Mouse (Mus musculus) MEL (cell line): ENCODE data around the gene Zbtb46. TPM values are rescaled to one million over a fixed set of nuclear protein-coding genes. Genes with fewer than 3 reads are reported as not detected.

Experiments
- DNase-seq: peaks from one replicate; pipeline ENCODE4 v3.0.0; 2011; ENCODE audit warnings: low read depth, low spot score
- H3K27ac ChIP-seq: 2 replicates; pipeline ENCODE4 v1.5.1; 2012; ENCODE audit warnings: low read depth, mild to moderate bottlenecking, control low read depth, low read length, moderate library complexity; ENCODE audit not compliant: control insufficient read depth
- H3K27me3 ChIP-seq, 2 experiments: fragments of 150-350 bp in 1 of 2; sonication (generic) in 1 of 2; 2 replicates each; pipeline ENCODE4 v1.6.1; 2012; ENCODE audit warnings: low read length in 2 of 2, mild to moderate bottlenecking in 2 of 2, improper control_type of control experiment in 1 of 2, moderate library complexity in 1 of 2; ENCODE audit not compliant: insufficient read depth in 2 of 2, control insufficient read depth in 1 of 2
- H3K36me3 ChIP-seq, 2 experiments: 2 replicates each; pipeline ENCODE4 v1.6.1; 2012 to 2014; ENCODE audit warnings: low read length in 2 of 2, improper control_type of control experiment in 1 of 2, inconsistent platforms in 1 of 2, mild to moderate bottlenecking in 1 of 2; ENCODE audit not compliant: insufficient read depth in 2 of 2, control insufficient read depth in 1 of 2
- H3K4me1 ChIP-seq, 2 experiments: fragments of 150-350 bp in 1 of 2; sonication (generic) in 1 of 2; 2 replicates each; pipeline ENCODE4 v1.6.1; 2012; ENCODE audit warnings: low read length in 2 of 2, improper control_type of control experiment in 1 of 2, mild to moderate bottlenecking in 1 of 2; ENCODE audit not compliant: insufficient read depth in 2 of 2, control insufficient read depth in 1 of 2
- H3K4me3 ChIP-seq, 2 experiments: fragments of 150-350 bp in 1 of 2; sonication (generic) in 1 of 2; 2 replicates each; pipeline ENCODE4 v1.5.1; 2012; ENCODE audit warnings: low read depth in 2 of 2, low read length in 2 of 2, mild to moderate bottlenecking in 2 of 2, moderate library complexity in 2 of 2, control low read depth in 1 of 2, improper control_type of control experiment in 1 of 2; ENCODE audit not compliant: control insufficient read depth in 1 of 2, insufficient read depth in 1 of 2
- H3K79me2 ChIP-seq: 2 replicates; pipeline ENCODE4 v1.6.1; 2012; ENCODE audit warnings: mild to moderate bottlenecking, low read length, moderate library complexity; ENCODE audit not compliant: control insufficient read depth, poor library complexity, insufficient read depth
- H3K9ac ChIP-seq: 2 replicates; pipeline ENCODE4 v1.6.1; 2012; ENCODE audit warnings: low read depth, mild to moderate bottlenecking, control low read depth, low read length, moderate library complexity; ENCODE audit not compliant: control insufficient read depth, poor library complexity, severe bottlenecking
- H3K9me3 ChIP-seq: fragments of 150-350 bp; sonication (generic); replicated peaks from 2 replicates; pipeline ENCODE4 v1.6.1; 2012; ENCODE audit warnings: mild to moderate bottlenecking, low read length, improper control_type of control experiment, moderate library complexity; ENCODE audit not compliant: insufficient read depth
- ELF1 ChIP-seq: IDR thresholded peaks from 2 replicates; pipeline ENCODE4 v1.6.1; 2014; ENCODE audit warnings: low read depth, mild to moderate bottlenecking, inconsistent platforms, low read length, improper control_type of control experiment, moderate library complexity
- EP300 ChIP-seq, 2 experiments: IDR thresholded peaks; 2 replicates each; pipeline ENCODE4 v1.6.1; 2011; ENCODE audit warnings: improper control_type of control experiment in 2 of 2, low read length in 2 of 2, low read depth in 1 of 2, mild to moderate bottlenecking in 1 of 2
- ETS1 ChIP-seq: IDR thresholded peaks from 2 replicates; pipeline ENCODE4 v1.6.1; 2012; ENCODE audit warnings: low read depth, mild to moderate bottlenecking, inconsistent platforms, low read length, improper control_type of control experiment, moderate library complexity
- GABPA ChIP-seq: IDR thresholded peaks from 2 replicates; pipeline ENCODE4 v1.6.1; 2012; ENCODE audit warnings: low read depth, mild to moderate bottlenecking, inconsistent platforms, low read length, improper control_type of control experiment, moderate library complexity
- HCFC1 ChIP-seq: IDR thresholded peaks from 2 replicates; pipeline ENCODE4 v1.6.1; 2012; ENCODE audit warnings: low read depth, mild to moderate bottlenecking, inconsistent platforms, low read length, improper control_type of control experiment, moderate library complexity
- KAT2A ChIP-seq: conservative IDR thresholded peaks from 2 replicates; pipeline ENCODE4 v1.6.1; 2012; ENCODE audit warnings: low read depth, low read length, improper control_type of control experiment, inconsistent platforms
- MAZ ChIP-seq: IDR thresholded peaks from 2 replicates; pipeline ENCODE4 v1.6.1; 2012; ENCODE audit warnings: low read depth, mild to moderate bottlenecking, inconsistent platforms, low read length, improper control_type of control experiment
- MYB ChIP-seq: IDR thresholded peaks from 2 replicates; pipeline ENCODE4 v1.6.1; 2011; ENCODE audit warnings: mild to moderate bottlenecking, low read depth, low read length, improper control_type of control experiment
- NELFE ChIP-seq: IDR thresholded peaks from 2 replicates; pipeline ENCODE4 v1.6.1; 2011; ENCODE audit warnings: low read depth, low read length, improper control_type of control experiment
- POLR2A ChIP-seq, 2 experiments: IDR thresholded peaks; 2 replicates each; pipeline ENCODE4 v1.6.1; 2011 to 2012; ENCODE audit warnings: low read length in 2 of 2, mild to moderate bottlenecking in 2 of 2, control low read depth in 1 of 2, improper control_type of control experiment in 1 of 2, low read depth in 1 of 2, moderate library complexity in 1 of 2; ENCODE audit not compliant: control insufficient read depth in 1 of 2, insufficient read depth in 1 of 2, poor library complexity in 1 of 2
- POLR2AphosphoS5 ChIP-seq: IDR thresholded peaks from 2 replicates; pipeline ENCODE4 v1.6.1; 2012; ENCODE audit warnings: low read depth, borderline replicate concordance, mild to moderate bottlenecking, inconsistent platforms, low read length, moderate library complexity, mixed read lengths
- RAD21 ChIP-seq: IDR thresholded peaks from 2 replicates; pipeline ENCODE4 v1.6.1; 2011; ENCODE audit warnings: mild to moderate bottlenecking, low read depth, low read length, improper control_type of control experiment
- TCF12 ChIP-seq: IDR thresholded peaks from 2 replicates; pipeline ENCODE4 v1.6.1; 2014; ENCODE audit warnings: low read depth, mild to moderate bottlenecking, inconsistent platforms, low read length, improper control_type of control experiment, moderate library complexity
- USF1 ChIP-seq: IDR thresholded peaks from 2 replicates; pipeline ENCODE4 v1.6.1; 2014; ENCODE audit warnings: low read depth, mild to moderate bottlenecking, inconsistent platforms, low read length, improper control_type of control experiment, moderate library complexity
- USF2 ChIP-seq, 2 experiments: IDR thresholded peaks; 2 replicates each; pipeline ENCODE4 v1.6.1; 2011 to 2012; ENCODE audit warnings: improper control_type of control experiment in 2 of 2, low read length in 2 of 2, borderline replicate concordance in 1 of 2, inconsistent platforms in 1 of 2, low read depth in 1 of 2, mild to moderate bottlenecking in 1 of 2; ENCODE audit not compliant: insufficient read depth in 1 of 2
- ZMIZ1 ChIP-seq: IDR thresholded peaks from 2 replicates; pipeline ENCODE4 v1.6.1; 2012; ENCODE audit warnings: low read depth, mild to moderate bottlenecking, inconsistent platforms, low read length, improper control_type of control experiment, moderate library complexity
- ZNF384 ChIP-seq: IDR thresholded peaks from 2 replicates; pipeline ENCODE4 v1.6.1; 2012; ENCODE audit warnings: low read depth, mild to moderate bottlenecking, inconsistent platforms, low read length, improper control_type of control experiment
- polyA plus RNA-seq, 2 experiments: library from polyadenylated mRNA; stranded (reverse) in 1 of 2; unstranded in 1 of 2; fragments of >175 nt in 1 of 2; fragments of >200 nt in 1 of 2; gene quantifications; 2 replicates each; pipeline versions ENCODE4 v1.2.1 to v1.2.4; 2012; ENCODE audit warnings: low replicate concordance in 2 of 2, low read depth in 1 of 2; ENCODE audit not compliant: insufficient read length in 2 of 2, insufficient read depth in 1 of 2, missing spikeins in 1 of 2
- total RNA-seq: library from RNA; depleted of rRNA; stranded (reverse); fragments of 300-350 nt; gene quantifications from 2 replicates; pipeline ENCODE4 v1.2.3, GENCODE M21; 2012

The Zbtb46 gene
- total and polyA plus RNA-seq, 3 experiments = 0.23 to 0.64 TPM; not detected in 1

- no peaks in the 10 kb centered on the region for H3K9me3 ChIP-seq
- H3K9ac ChIP-seq = peak within 1 kb of the TSS; percentile 42; the same call in 1 of the 2 replicates
- H3K36me3 ChIP-seq = no peaks in the 10 kb centered on the region; a peak in 1 of 4 replicates
- H3K4me1 ChIP-seq = peaks cover 6 to 12% of the 10 kb centered on the region in 2 experiments; a peak in 3 of 4 replicates
- DNase-seq = no peak
- peaks cover 11% of the 10 kb centered on the region for H3K79me2 ChIP-seq
- peaks cover 2 to 13% of the 10 kb centered on the region in 2 experiments; a peak in 3 of 4 replicates for H3K27me3 ChIP-seq
- 0 out of 2 replicates have a peak within 1 kb of the TSS, but pooled peaks have one; percentile 9 for H3K27ac ChIP-seq
- H3K4me3 ChIP-seq = peak within 1 kb of the TSS; percentile 30 to 72; a peak in 3 of 4 replicates
- no peak for TF ChIP-seq MAZ
- no peak for TF ChIP-seq KAT2A
- TF ChIP-seq USF1 = no peak
- no peak for TF ChIP-seq RAD21
- TF ChIP-seq NELFE = no peak
- TF ChIP-seq POLR2A (IDR thresholded peaks at IDR 0.05; ENCODE audit: control insufficient read depth in 1 of 2, insufficient read depth in 1 of 2, low read depth in 1 of 2, low read length in 2 of 2, poor library complexity in 1 of 2) = no peak
- TF ChIP-seq ZMIZ1 = no peak
- TF ChIP-seq MYB = no peak
- no peak for TF ChIP-seq USF2 (IDR thresholded peaks at IDR 0.05; ENCODE audit: borderline replicate concordance in 1 of 2, insufficient read depth in 1 of 2, low read depth in 1 of 2, low read length in 2 of 2)
- TF ChIP-seq EP300 (IDR thresholded peaks at IDR 0.05; ENCODE audit: low read depth in 1 of 2, low read length in 2 of 2) = no peak
- no peak for TF ChIP-seq GABPA
- TF ChIP-seq POLR2AphosphoS5 = no peak
Observed at GRCm38 (mm10) chr2:181493156-181493927, 34.1 kb upstream of the Zbtb46 start, which contains the start of gene Abhd16b. Gene Abhd16b (plus strand): TSS chr2:181493206.

- Histone ChIP-seq H3K36me3 (no peaks in the 10 kb centered on the region; a peak in 1 of 4 replicates), H3K9me3 (no peaks in the 10 kb centered on the region), H3K4me3 (peak overlapping the region; percentile 30 to 72; a peak in 3 of 4 replicates), H3K27ac (0 out of 2 replicates have a peak overlapping the region, but pooled peaks have one; percentile 9), H3K9ac (peak overlapping the region; percentile 42; the same call in 1 of the 2 replicates), H3K27me3 (peaks cover 11 to 16% of the 10 kb centered on the region in 2 experiments), H3K4me1 (peaks cover 6 to 12% of the 10 kb centered on the region in 2 experiments; a peak in 3 of 4 replicates), H3K79me2 (peaks cover 2% of the 10 kb centered on the region)
- TF ChIP-seq ZNF384 (peak; percentile 62), HCFC1 (peak; percentile 25; the same call in 1 of the 2 replicates), ELF1 (no peak), TCF12 (0 out of 2 replicates have a peak, but pooled peaks have one; percentile 12), EP300 (IDR thresholded peaks at IDR 0.05; ENCODE audit: low read depth in 1 of 2, low read length in 2 of 2) (peak in 1 of 2 experiments; percentile 8; a peak in 2 of 4 replicates), ETS1 (0 out of 2 replicates have a peak, but pooled peaks have one; percentile 16)
- peak; percentile 75 for DNase-seq
Observed at GRCm38 (mm10) chr2:181492206-181492605, 33.0 kb upstream of the Zbtb46 start.
